Mouse (Mus musculus) cerebellum, postnatal 10 days (tissue): ENCODE measurements at regions not wholly inside any gene's neighbourhood (a gene's known extent, or its start where the extent isn't known, plus 50 kb on each side); places are given as distances from the start of the nearest gene placed in this dataset.

ENCODE experiments used
- DNase-seq, 2 experiments: peaks; one replicate each; pipeline ENCODE4 v3.0.0; 2021; ENCODE audit warnings: mixed read lengths in 2 of 2

DNA sequence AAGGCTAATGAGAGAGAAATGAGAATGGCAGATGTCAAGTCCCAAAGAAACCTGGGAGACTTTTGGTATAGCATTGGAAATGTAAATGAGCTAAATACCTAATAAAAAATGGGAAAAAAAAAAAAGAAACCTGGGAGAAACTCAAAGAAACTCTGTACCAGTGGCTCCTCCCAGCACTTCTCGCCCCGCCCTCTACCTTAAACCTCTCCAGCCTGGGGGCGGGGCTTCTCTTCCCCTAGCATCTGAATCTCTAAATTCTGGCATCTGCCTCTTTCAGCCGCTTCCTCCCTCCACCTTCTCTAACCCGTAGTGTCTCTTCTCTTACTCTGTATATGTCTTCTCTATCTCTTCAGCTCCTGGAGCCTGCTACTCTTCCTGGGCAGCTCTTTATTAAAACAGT is 53.2 kb downstream of the Gpr6 start:
- DNase-seq, result no peak

DNA sequence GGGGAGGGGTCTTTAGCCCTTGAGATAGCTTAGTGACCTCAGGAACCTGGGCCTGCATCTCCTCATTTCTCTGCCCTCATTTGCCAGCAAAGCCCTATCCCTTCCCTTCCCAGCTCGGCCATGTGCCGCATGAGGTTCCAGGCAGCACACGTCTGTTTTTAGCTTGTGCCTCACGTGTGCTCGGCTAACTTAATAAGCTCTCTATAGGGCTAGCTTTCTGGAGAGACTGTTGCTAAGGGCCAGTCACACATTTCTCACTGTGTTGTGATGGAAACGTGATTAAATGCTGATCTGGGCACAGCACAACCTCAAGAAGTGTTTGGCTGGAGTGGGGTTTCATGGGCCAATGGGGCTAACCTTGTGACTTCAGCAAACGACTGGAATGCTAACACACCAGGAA is 55.5 kb downstream of the Gpr6 start:
- DNase-seq, result no peak

GRCm38 (mm10) chr10:41015654-41016053 is 56.4 kb downstream of the Gpr6 start:
- DNase-seq, result peak; percentile 84 to 85

DNA sequence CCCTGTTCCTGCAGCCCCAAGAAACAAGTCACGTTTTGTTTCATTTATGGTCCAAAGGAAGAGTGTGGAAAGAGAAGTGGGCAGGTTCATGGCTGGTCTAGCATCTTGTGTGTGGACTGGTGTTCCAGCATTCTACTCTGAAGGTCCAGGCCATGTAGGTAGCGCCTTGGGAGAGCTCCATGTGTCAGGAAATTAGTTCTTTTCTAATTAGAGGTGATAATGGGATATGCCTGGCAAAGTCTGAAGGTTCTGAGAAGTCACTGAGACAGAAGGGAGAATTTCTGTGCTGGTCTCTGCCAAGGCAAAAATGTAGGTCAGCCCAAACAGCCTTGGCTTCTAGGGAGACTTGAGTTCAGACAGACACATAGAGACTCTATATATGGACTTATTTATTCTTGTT is 61.5 kb downstream of the Gpr6 start:
- peak; percentile 18 to 30 for DNase-seq

DNA sequence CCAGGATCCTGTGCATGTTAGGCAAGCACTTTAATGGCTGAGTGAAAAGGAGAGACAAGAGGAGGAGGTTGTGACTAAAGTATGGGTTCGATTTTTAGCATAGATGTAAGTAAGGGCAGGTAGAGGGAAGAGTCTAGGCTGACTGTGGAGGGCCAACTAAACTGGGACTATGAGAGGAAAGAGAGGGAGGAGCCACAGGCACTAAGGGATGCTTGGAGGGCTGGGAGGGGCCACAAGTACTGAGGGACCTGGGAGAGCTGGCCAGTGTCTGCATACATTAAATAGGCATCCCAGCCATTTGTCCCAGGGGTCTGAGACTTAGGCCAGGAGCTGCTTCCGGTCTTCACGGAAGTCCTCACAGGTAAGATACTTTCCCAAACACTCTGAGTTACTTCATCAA is 64.2 kb downstream of the Gpr6 start:
- no peak for DNase-seq

GRCm38 (mm10) chr10:41006634-41007033 is 65.5 kb downstream of the Gpr6 start:
- no peak for DNase-seq

DNA sequence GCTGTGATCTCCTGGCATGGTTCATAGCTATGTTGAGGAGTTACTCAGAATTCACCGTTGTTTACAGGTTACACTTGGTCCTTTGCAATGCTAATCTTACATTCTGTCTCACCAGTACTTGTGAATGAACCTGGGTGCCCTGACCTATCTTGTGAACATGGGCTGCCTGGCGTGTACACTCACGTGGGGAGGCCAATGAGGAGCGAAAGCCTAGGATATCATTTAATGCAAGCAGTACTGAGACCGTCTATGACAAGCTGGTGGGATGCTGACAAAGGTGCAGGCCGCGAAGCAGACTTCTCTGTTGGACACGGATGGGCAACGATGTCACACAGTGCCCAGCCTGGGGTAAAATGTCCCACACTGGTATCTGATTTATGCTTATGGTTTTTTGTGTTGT is 66.3 kb downstream of the Gpr6 start:
- DNase-seq, result no peak

GRCm38 (mm10) chr10:41004753-41005152 is 67.3 kb downstream of the Gpr6 start:
- no peak for DNase-seq

DNA sequence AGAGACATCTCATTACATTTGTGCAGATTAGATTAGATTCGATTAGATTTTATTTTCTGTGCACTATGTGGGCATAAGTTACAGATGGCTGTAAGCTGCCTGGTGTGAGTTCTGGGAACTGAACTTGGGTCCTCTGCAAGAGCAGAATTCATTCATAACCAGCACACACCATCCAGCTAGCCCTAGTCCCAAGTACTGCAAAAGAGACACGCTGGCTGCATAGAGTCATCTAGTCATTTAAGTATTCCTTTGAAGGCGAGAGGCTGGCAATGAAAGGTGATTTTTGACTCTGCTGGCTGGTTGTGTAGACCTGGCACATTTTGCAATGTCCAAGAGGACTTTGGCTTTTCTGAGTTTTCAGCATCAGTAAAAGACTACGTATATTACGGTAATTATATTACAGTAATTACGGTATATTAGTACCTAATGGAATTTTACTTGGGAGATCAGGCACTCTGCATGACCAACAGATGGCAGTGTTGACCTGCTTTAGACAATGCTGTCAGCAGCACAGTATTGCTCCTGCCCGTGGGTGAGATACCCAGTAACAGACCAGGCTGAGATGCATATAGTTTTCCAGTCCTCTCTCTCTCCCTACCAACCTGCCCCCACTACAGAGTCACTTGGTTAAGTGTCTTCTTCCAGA is 67.9 kb downstream of the Gpr6 start:
- DNase-seq, result peak; percentile 92

GRCm38 (mm10) chr10:41003197-41003596 is 68.9 kb downstream of the Gpr6 start:
- DNase-seq, result no peak

DNA sequence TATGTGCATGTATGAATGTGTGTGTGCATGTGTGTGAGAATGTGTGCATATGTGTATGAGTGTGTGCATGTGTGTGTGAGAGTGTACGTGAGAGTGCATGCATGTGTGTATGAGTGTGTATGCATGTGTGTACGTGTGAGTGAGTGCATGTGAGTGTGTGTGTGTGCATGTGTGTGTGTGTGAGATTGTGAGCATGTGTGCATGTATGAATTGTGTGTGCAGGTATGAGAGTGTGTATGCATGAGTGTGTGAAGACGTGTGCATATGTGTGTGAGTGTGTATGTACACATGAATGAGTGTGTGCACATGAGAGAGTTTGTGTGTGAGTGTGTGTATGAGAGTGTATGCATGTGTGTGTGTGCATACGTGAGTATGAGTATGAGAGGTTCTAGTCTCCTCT is 71.1 kb downstream of the Gpr6 start:
- DNase-seq, result no peak

- no peak for DNase-seq
These were observed 72.6 kb downstream of the Gpr6 start for GRCm38 (mm10) chr10:40999486-40999885.

DNA sequence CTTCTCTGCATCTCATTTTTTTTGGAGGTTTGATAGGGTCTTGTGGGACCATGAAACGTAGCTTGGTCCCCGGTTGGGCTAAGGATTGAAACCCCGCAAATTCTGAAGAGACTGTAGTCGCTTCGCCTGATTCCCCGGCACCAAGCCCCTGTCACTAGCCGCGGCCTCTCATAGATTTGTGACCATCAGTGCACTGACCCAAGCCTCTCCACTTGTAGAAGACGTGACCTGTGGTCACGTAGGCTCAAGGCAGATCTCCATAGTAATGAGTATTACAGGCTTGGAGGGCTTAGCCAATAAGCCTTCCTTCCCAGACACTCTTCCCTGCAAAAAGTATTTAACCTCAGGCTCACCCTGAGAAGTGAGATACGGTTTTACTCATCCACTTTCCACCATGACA is 73.3 kb downstream of the Gpr6 start:
- DNase-seq, result no peak

GRCm38 (mm10) chr10:40998330-40998729 is 73.8 kb downstream of the Gpr6 start:
- DNase-seq, result peak; percentile 86 to 88

- no peak for DNase-seq
These were observed 74.5 kb downstream of the Gpr6 start for GRCm38 (mm10) chr10:40997606-40998005.
